Mouse (Mus musculus): Measurements from ENCODE around the gene Cacng6. TPM values are rescaled to one million over a fixed set of nuclear protein-coding genes. Genes with fewer than 3 reads are reported as not detected.
A peak's percentile ranks its signal among the peaks of the same experiment; 100 is the strongest.

Cacng6 gene
- polyA plus RNA-seq, 1 experiment from 2014 or later, result not detected

DNA sequence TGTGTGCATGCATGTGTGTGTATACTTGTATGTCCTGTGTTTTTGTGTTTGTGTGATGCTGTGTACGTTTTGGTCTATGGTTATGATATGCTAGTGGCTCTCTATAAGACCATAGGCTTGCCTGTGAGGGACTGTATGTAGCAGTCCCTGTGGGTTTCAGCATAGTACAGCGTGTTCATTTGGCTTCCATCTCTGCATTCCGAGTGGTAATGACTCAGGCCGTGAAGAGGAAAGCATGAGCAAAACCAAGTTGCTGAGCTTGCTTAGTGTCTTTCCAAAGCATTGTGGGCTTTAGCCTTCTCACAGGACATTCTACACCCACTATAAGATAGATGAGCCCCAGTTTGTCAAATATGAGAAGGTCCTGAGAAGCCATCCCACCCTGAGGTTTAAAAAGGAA, 39.3 kb downstream of the Cacng6 start:
- ATAC-seq, result no peak
- Histone ChIP-seq H3K4me2 (ENCODE audit: low read length) (no peak overlapping the region), H3K9me3 (ENCODE audit: control insufficient read depth, low read length) (no peaks in the 10 kb centered on the region), H3K27ac (ENCODE audit: low read depth, low read length) (no peak overlapping the region), H3K27me3 (replicated peaks; ENCODE audit: control insufficient read depth, insufficient read depth, low read length) (no peaks in the 10 kb centered on the region), H3K4me3 (ENCODE audit: low read length) (no peak overlapping the region), H3K9ac (ENCODE audit: low read depth, low read length) (no peak overlapping the region), H3K4me1 (ENCODE audit: control insufficient read depth, insufficient read depth, low read depth, low read length) (no peaks in the 10 kb centered on the region), H3K36me3 (ENCODE audit: control insufficient read depth, insufficient read depth, low read length) (no peaks in the 10 kb centered on the region)
- WGBS, result 83% methylated on average over 4 of the region's 4 CpGs

GRCm38 (mm10) chr7:3468614-3469013, 44.6 kb downstream of the Cacng6 start:
- Histone ChIP-seq H3K27me3 (replicated peaks; ENCODE audit: control insufficient read depth, insufficient read depth, low read length) (no peaks in the 10 kb centered on the region), H3K4me1 (ENCODE audit: control insufficient read depth, insufficient read depth, low read depth, low read length) (no peaks in the 10 kb centered on the region), H3K4me3 (ENCODE audit: low read length) (no peak overlapping the region), H3K4me2 (ENCODE audit: low read length) (no peak overlapping the region), H3K9ac (ENCODE audit: low read depth, low read length) (no peak overlapping the region), H3K36me3 (ENCODE audit: control insufficient read depth, insufficient read depth, low read length) (no peaks in the 10 kb centered on the region), H3K9me3 (ENCODE audit: control insufficient read depth, low read length) (no peaks in the 10 kb centered on the region), H3K27ac (ENCODE audit: low read depth, low read length) (no peak overlapping the region)
- WGBS, result 74% methylated on average over 2 of the region's 2 CpGs
- no peak for ATAC-seq

DNA sequence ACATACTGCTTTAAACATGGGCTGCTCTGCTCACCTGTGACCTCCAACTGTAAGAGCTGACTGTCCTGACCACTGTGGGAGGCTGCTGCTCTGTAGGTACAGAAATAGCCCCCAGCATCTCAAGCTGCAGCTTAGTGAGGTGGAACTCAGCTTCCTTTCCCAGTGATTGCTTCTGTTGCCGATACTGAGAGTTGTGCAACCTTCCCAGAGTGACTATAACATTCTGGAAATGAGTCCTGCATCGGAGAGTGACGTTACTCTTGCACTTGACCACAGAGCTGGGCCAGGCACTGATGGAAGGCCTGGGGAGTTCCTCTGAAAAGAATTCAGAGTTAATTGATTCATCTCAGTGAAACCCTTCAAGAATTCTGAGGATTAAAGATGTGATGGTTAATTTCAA, 48.8 kb downstream of the Cacng6 start:
- 74% methylated on average over 3 of the region's 3 CpGs for WGBS
- ATAC-seq, result no peak
- no peak overlapping the region for H3K4me3 ChIP-seq (ENCODE audit: low read length)
- H3K4me1 ChIP-seq (ENCODE audit: control insufficient read depth, insufficient read depth, low read depth, low read length), result no peaks in the 10 kb centered on the region
- no peaks in the 10 kb centered on the region for H3K27me3 ChIP-seq (replicated peaks; ENCODE audit: control insufficient read depth, insufficient read depth, low read length)
- no peaks in the 10 kb centered on the region for H3K36me3 ChIP-seq (ENCODE audit: control insufficient read depth, insufficient read depth, low read length)
- no peak overlapping the region for H3K4me2 ChIP-seq (ENCODE audit: low read length)
- no peak overlapping the region for H3K27ac ChIP-seq (ENCODE audit: low read depth, low read length)
- H3K9ac ChIP-seq (ENCODE audit: low read depth, low read length), result no peak overlapping the region
- no peaks in the 10 kb centered on the region for H3K9me3 ChIP-seq (ENCODE audit: control insufficient read depth, low read length)

GRCm38 (mm10) chr7:3474291-3475080, 50.5 kb downstream of the Cacng6 start:
- Histone ChIP-seq H3K4me1 (ENCODE audit: control insufficient read depth, insufficient read depth, low read depth, low read length) (no peaks in the 10 kb centered on the region), H3K9ac (ENCODE audit: low read depth, low read length) (no peak overlapping the region), H3K27ac (ENCODE audit: low read depth, low read length) (no peak overlapping the region), H3K27me3 (replicated peaks; ENCODE audit: control insufficient read depth, insufficient read depth, low read length) (no peaks in the 10 kb centered on the region), H3K36me3 (ENCODE audit: control insufficient read depth, insufficient read depth, low read length) (no peaks in the 10 kb centered on the region), H3K9me3 (ENCODE audit: control insufficient read depth, low read length) (no peaks in the 10 kb centered on the region), H3K4me3 (ENCODE audit: low read length) (no peak overlapping the region), H3K4me2 (ENCODE audit: low read length) (peak overlapping the region; percentile 38)
- WGBS, result 9% methylated on average over 19 of the region's 19 CpGs
- peak; percentile 69 for ATAC-seq

DNA sequence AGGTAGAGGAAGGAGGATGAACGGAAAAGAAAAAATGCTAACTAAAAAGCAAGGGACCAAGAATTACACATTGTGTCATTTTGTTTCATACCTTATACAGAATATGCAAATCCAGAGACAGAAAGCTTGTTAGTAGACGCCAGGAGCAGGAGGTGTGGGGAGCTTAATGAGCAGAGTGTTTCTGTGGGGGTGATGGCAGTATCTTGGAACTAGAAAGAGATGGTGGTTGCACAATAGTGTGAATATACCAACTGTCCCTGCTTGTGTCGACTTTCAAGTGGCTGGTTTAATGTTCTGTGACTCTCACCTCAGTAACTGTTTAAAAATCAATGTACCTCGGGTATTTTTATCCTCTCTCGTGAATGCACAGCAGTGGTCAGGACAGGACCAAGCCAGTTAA, 52.7 kb downstream of the Cacng6 start:
- H3K9ac ChIP-seq (ENCODE audit: low read depth, low read length), result no peak overlapping the region
- no peak for ATAC-seq
- no peaks in the 10 kb centered on the region for H3K36me3 ChIP-seq (ENCODE audit: control insufficient read depth, insufficient read depth, low read length)
- no peak overlapping the region for H3K27ac ChIP-seq (ENCODE audit: low read depth, low read length)
- no peak overlapping the region for H3K4me2 ChIP-seq (ENCODE audit: low read length)
- no peaks in the 10 kb centered on the region for H3K27me3 ChIP-seq (replicated peaks; ENCODE audit: control insufficient read depth, insufficient read depth, low read length)
- H3K4me1 ChIP-seq (ENCODE audit: control insufficient read depth, insufficient read depth, low read depth, low read length), result no peaks in the 10 kb centered on the region
- 75% methylated on average over 5 of the region's 5 CpGs for WGBS
- H3K9me3 ChIP-seq (ENCODE audit: control insufficient read depth, low read length), result peaks cover 2% of the 10 kb centered on the region; the same call in 1 of the 2 replicates
- no peak overlapping the region for H3K4me3 ChIP-seq (ENCODE audit: low read length)

DNA sequence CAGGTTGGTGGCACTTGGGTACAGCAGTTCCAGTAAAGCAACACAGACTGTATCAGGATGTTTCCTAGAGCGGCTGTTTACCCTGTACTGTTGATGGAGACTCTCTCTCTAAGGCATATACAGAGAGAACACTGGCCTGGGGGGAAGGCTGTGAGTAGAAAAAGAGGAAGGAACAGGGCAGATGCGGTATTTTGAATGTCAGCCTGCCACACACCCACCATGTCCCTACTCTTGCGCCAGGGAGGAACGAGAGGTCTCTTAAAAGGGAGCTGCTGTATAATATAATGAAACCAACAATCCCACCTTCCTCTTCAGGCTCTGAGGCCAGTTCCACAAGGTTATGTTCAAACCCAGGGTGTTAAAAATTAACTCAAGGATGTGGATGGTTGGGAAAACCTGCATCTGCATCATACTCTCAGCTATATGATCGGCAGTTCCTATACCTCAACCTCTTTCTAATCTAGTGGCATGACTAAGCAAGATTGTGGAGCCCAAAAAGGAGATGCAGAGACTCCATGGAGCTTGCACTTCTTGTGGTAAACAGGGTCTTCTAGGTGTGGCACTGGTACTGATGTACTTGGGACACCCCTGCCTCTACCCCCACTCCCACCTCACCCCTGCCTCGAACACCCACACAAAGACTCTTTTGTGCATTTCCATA, 58.1 kb downstream of the Cacng6 start:
- no peak overlapping the region for H3K4me3 ChIP-seq (ENCODE audit: low read length)
- H3K27me3 ChIP-seq (replicated peaks; ENCODE audit: control insufficient read depth, insufficient read depth, low read length), result no peaks in the 10 kb centered on the region
- no peaks in the 10 kb centered on the region for H3K36me3 ChIP-seq (ENCODE audit: control insufficient read depth, insufficient read depth, low read length)
- 91% methylated on average over 6 of the region's 6 CpGs for WGBS
- no peak overlapping the region for H3K9ac ChIP-seq (ENCODE audit: low read depth, low read length)
- peaks cover 8% of the 10 kb centered on the region; the same call in 1 of the 2 replicates for H3K9me3 ChIP-seq (ENCODE audit: control insufficient read depth, low read length)
- no peak for ATAC-seq
- H3K4me2 ChIP-seq (ENCODE audit: low read length), result no peak overlapping the region
- no peaks in the 10 kb centered on the region for H3K4me1 ChIP-seq (ENCODE audit: control insufficient read depth, insufficient read depth, low read depth, low read length)
- no peak overlapping the region for H3K27ac ChIP-seq (ENCODE audit: low read depth, low read length)

Small RNA genes within 50 kb of the gene (microRNA-seq; reads per million reads assigned to microRNA genes)
- gene Gm23450, result 32.1 reads per million, percentile 36 among the genes with 10 or more reads in this experiment

Other genes starting within 250 kb of the Cacng6 start
- 0.05 and 0.06 TPM in 2 replicates for gene Nlrp12, start 174.5 kb upstream of the Cacng6 start, polyA plus RNA-seq (2015; fragmentation: Nextera tagmentation; extraction: Ambion mirVana)
- gene Myadm, start 135.1 kb upstream of the Cacng6 start, polyA plus RNA-seq (2015; fragmentation: Nextera tagmentation; extraction: Ambion mirVana), result 36.9 and 51.0 TPM in 2 replicates
- 2.0 and 2.3 TPM in 2 replicates for gene Prkcg, start 135.0 kb upstream of the Cacng6 start, polyA plus RNA-seq (2015; fragmentation: Nextera tagmentation; extraction: Ambion mirVana)
- gene Cacng7, start 91.2 kb upstream of the Cacng6 start, polyA plus RNA-seq (2015; fragmentation: Nextera tagmentation; extraction: Ambion mirVana), result 2.6 and 2.9 TPM in 2 replicates
- gene Cacng8, start 33.5 kb upstream of the Cacng6 start, polyA plus RNA-seq (2015; fragmentation: Nextera tagmentation; extraction: Ambion mirVana), result 8.6 and 13.7 TPM in 2 replicates
- not detected in 2 replicates for gene Tarm1, start 78.4 kb downstream of the Cacng6 start, polyA plus RNA-seq (2015; fragmentation: Nextera tagmentation; extraction: Ambion mirVana)
- 0.64 and 0.73 TPM in 2 replicates for gene Oscar, start 192.0 kb downstream of the Cacng6 start, polyA plus RNA-seq (2015; fragmentation: Nextera tagmentation; extraction: Ambion mirVana)
- gene Ndufa3, start 193.2 kb downstream of the Cacng6 start, polyA plus RNA-seq (2015; fragmentation: Nextera tagmentation; extraction: Ambion mirVana), result 461 and 526 TPM in 2 replicates
- 36.3 and 39.6 TPM in 2 replicates for gene Tfpt, start 205.7 kb downstream of the Cacng6 start, polyA plus RNA-seq (2015; fragmentation: Nextera tagmentation; extraction: Ambion mirVana)
- gene Prpf31, start 205.8 kb downstream of the Cacng6 start, polyA plus RNA-seq (2015; fragmentation: Nextera tagmentation; extraction: Ambion mirVana), result 84.2 and 88.8 TPM in 2 replicates
- gene Cnot3, start 221.1 kb downstream of the Cacng6 start, polyA plus RNA-seq (2015; fragmentation: Nextera tagmentation; extraction: Ambion mirVana), result 30.0 and 43.1 TPM in 2 replicates
- gene Leng1, start 241.6 kb downstream of the Cacng6 start, polyA plus RNA-seq (2015; fragmentation: Nextera tagmentation; extraction: Ambion mirVana), result 13.2 and 13.4 TPM in 2 replicates

Data from hindbrain, embryonic 16.5 days (tissue).